Mouse (Mus musculus): ENCODE measurements around the gene Timm29. TPM values are rescaled to one million over a fixed set of nuclear protein-coding genes. Genes with fewer than 3 reads are reported as not detected.
"Not testable (repeated sequence)": the region's sequence is repeated elsewhere in the genome, so short reads cannot be mapped to it uniquely, and the experiment has no call there.

Gene Timm29
- polyA plus RNA-seq, 1 experiment from 2014 or later, result 32.7 TPM

DNA sequence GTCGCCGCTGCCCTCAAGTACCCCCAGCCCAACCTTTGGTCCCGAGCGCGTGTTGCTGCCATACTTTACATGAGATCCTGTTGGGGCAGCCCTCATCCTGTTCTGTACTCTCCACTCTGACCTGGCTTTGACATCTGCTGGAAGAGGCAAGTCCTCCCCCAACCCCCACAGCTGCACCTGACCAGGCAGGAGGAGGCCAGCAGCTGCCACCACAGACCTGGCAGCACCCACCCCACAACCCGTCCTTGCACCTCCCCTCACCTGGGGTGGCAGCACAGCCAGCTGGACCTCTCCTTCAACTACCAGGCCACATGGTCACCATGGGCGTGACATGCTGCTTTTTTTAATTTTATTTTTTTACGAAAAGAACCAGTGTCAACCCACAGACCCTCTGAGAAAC, 4.2 kb upstream of the Timm29 start:
- H3K27me3 ChIP-seq (replicated peaks; ENCODE audit: low read depth, poor library complexity, severe bottlenecking), result no peaks in the 10 kb centered on the region
- H3K27ac ChIP-seq (replicated peaks), result no peak overlapping the region
- 93% methylated on average over 8 of the region's 8 CpGs for WGBS
- peaks cover 81% of the 10 kb centered on the region for H3K36me3 ChIP-seq (replicated peaks)
- peaks cover 18% of the 10 kb centered on the region for H3K4me1 ChIP-seq
- H3K9me3 ChIP-seq, result no peaks in the 10 kb centered on the region
- DNase-seq (ENCODE audit: low spot score), result no peak
- no peak overlapping the region for H3K4me3 ChIP-seq

DNA sequence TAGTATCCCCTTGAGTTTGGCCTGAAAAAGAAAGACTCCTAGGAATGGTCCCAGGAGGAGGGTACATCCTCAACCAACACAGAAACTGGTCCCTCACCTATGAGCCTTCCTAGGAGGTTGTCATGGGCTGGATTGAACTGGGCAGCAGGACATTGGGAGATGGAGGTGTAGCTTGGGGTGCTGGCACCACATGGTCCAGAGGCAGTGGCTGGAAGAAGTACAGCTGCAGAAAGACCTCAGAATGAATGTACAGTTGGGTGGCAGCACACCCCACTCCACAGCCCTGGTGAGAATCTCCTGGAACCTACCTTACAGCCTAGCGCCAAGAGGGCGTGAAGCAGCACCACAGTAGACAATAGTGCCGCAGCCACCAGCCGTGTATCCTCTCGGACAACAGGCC, 3.0 kb upstream of the Timm29 start:
- Histone ChIP-seq H3K27me3 (replicated peaks; ENCODE audit: low read depth, poor library complexity, severe bottlenecking) (no peaks in the 10 kb centered on the region), H3K27ac (replicated peaks) (no peak overlapping the region), H3K9me3 (no peaks in the 10 kb centered on the region), H3K36me3 (replicated peaks) (peaks cover 69% of the 10 kb centered on the region), H3K4me1 (peaks cover 29% of the 10 kb centered on the region), H3K4me3 (0 out of 2 replicates have a peak overlapping the region, but pooled peaks have one; percentile 11)
- no peak for DNase-seq (ENCODE audit: low spot score)
- WGBS, result 92% methylated on average over 5 of the region's 5 CpGs

DNA sequence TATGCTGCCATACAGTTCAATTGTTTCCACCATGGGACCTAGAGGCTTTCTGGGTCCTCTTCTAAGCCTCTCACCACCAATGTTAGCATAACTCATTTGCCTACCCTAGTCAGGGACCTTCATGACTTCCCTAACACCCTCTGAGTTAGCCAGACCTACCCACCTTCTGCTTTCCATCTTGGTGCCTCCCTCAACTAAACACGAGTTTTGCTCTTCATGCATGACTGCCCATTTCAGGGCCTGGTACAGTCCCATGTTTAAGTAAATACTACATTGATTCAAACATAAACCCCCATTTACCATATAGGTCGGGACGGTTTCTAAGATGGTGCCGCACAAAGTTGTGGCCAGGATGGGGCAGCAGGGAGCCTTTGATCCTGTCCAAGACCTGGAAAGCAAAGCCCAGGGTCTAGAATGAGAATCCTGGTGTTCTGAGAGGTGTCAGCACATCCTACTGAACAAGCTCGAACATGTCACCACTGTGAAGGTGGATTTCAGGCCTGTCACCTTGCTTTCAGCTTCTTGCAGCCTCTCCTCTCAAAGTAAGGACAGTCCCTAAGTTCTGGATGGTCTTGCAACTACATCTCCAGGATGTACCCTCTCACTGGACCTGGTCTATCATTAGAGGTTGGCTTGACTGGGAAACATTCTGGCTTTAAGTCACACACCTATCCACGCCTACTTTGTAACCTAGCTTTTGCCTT, 1.2 kb upstream of the Timm29 start:
- no peaks in the 10 kb centered on the region for H3K27me3 ChIP-seq (replicated peaks; ENCODE audit: low read depth, poor library complexity, severe bottlenecking)
- no peaks in the 10 kb centered on the region for H3K9me3 ChIP-seq
- no peak for DNase-seq (ENCODE audit: low spot score)
- 87% methylated on average over 6 of the region's 6 CpGs for WGBS
- peak overlapping the region; percentile 91 for H3K4me3 ChIP-seq
- peaks cover 69% of the 10 kb centered on the region for H3K36me3 ChIP-seq (replicated peaks)
- H3K4me1 ChIP-seq, result peaks cover 29% of the 10 kb centered on the region
- H3K27ac ChIP-seq (replicated peaks), result 0 out of 2 replicates have a peak overlapping the region, but pooled peaks have one; percentile 88

DNA sequence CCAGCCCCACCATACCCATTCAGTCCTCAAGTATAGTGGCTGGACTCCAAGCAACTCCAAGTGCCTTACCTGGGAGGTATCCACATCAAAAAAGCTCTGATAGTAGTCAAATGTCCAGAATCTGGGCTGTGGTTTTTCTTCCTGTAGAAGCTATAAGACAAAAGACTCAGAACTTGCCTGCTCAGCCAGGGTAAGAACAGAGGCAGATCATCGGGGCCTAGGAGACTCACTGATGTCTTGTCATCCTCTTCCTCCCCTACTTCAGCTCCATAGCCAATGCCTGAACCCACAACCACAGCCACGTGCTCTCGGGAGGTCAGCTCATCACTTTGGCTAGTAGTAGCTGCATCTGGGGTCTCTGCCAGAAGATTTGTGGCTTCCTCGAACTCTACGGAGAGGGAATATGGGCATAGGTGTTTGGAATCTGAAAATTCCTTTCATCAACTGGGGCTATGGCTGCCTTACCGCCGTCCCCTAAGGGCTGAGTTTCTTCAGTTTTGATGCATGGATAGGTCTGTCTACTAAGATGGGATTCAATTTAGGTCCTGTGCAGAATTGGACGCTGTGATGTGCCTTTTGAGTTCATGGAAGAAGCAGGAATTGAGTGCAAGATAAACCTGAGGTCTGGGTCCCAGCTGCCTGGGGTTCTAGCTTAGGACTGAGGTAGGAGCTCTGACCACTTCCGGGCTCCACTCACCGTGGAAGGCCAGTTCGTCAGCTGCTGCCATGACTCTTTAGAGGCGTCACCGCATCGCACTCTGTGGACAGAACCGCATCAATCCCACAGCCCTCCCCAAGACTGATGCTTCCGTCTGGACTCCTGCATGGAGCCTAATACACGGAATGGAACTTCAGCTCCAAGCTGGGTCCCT, 455 bp upstream of the Timm29 start:
- DNase-seq (ENCODE audit: low spot score), result no peak
- peak overlapping the region; percentile 91 for H3K4me3 ChIP-seq
- 21% methylated on average over 17 of the region's 17 CpGs for WGBS
- H3K9me3 ChIP-seq, result no peaks in the 10 kb centered on the region
- peak overlapping the region; percentile 88 for H3K27ac ChIP-seq (replicated peaks)
- peaks cover 29% of the 10 kb centered on the region for H3K4me1 ChIP-seq
- no peaks in the 10 kb centered on the region for H3K27me3 ChIP-seq (replicated peaks; ENCODE audit: low read depth, poor library complexity, severe bottlenecking)
- peaks cover 68% of the 10 kb centered on the region for H3K36me3 ChIP-seq (replicated peaks)

DNA sequence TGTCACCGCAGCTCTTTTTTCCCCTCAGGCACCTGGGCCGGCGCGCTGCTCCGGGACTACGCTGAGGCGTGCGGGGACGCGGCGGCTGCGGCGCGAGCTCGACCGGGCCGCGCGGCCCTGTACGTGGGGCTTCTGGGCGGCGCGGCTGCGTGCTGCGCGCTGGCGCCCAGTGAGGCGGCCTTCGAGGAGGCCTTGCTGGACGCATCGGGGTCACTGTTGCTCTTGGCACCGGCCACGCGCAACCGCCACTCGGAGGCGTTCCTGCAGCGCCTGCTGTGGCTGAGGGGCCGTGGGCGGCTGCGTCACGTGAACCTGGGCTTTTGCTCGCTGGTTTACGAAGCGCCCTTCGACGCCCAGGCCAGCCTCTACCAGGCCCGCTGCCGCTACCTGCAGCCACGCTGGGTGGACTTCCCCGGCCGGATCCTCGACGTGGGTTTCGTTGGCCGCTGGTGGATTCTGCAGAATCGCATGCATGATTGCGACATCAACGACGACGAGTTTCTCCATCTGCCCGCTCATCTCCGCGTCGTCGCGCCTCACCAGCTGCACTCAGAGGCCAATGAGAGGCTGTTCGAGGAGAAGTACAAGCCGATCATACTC, 700 bp downstream of the Timm29 start:
- WGBS, result 2% methylated on average over 69 of the region's 69 CpGs

DNA sequence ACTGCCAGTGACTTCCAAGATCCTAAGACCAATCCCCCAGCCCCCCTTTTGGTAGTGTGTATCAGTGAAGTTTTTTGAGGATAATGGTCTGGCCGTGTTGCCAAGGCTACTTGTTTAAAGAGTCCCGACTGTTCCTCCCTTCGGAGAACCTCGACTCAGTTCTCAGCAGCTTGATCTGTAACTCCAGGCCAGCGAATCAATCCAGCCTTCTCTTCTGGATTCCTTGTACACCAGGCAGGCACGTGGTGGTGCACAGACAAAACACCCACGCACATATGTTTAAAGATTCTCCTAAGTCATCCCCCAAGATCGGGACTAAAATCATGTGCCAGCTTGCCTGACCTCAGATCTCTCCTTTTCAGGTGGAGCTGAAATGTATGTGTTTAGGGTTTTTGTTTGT, 1.8 kb downstream of the Timm29 start:
- H3K36me3 ChIP-seq (replicated peaks), result peaks cover 45% of the 10 kb centered on the region
- H3K4me1 ChIP-seq, result peaks cover 29% of the 10 kb centered on the region
- WGBS, result 91% methylated on average over 8 of the region's 8 CpGs
- H3K9me3 ChIP-seq; H3K27me3 ChIP-seq (replicated peaks; ENCODE audit: low read depth, poor library complexity, severe bottlenecking); DNase-seq (ENCODE audit: low spot score); H3K27ac ChIP-seq (replicated peaks): not testable (repeated sequence)
- peak overlapping the region; percentile 91 for H3K4me3 ChIP-seq

More for the DNA sequence above, 700 bp downstream of the Timm29 start:
- Histone ChIP-seq H3K9me3 (no peaks in the 10 kb centered on the region), H3K4me1 (peaks cover 29% of the 10 kb centered on the region), H3K4me3 (peak overlapping the region; percentile 91), H3K27me3 (replicated peaks; ENCODE audit: low read depth, poor library complexity, severe bottlenecking) (no peaks in the 10 kb centered on the region), H3K27ac (replicated peaks) (peak overlapping the region; percentile 88), H3K36me3 (replicated peaks) (peaks cover 56% of the 10 kb centered on the region)
- no peak for DNase-seq (ENCODE audit: low spot score)

DNA sequence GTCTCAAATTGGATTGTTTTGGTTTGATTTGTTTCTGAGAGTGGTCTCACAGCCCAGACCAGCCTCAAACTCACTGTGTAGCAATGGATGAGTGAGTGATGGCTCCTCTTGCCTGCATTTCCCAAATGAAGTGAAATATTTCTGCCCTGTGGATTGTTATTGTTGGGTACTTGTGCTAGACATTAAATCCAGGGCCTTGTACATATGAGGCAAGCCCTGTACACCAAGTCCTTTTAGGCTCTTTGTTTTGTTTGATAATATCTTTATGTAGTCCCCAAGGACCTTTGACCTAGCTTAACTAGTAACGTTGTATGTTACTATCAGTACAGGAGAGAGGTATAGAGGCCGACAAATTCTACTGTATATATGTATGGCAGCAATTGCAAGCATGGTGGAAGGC, 2.3 kb downstream of the Timm29 start:
- Histone ChIP-seq H3K4me1 (peaks cover 29% of the 10 kb centered on the region), H3K27ac (replicated peaks) (no peak overlapping the region), H3K36me3 (replicated peaks) (peaks cover 40% of the 10 kb centered on the region), H3K27me3 (replicated peaks; ENCODE audit: low read depth, poor library complexity, severe bottlenecking) (no peaks in the 10 kb centered on the region), H3K4me3 (no peak overlapping the region), H3K9me3 (no peaks in the 10 kb centered on the region)
- DNase-seq (ENCODE audit: low spot score), result no peak
- 86% methylated on average over 2 of the region's 2 CpGs for WGBS

DNA sequence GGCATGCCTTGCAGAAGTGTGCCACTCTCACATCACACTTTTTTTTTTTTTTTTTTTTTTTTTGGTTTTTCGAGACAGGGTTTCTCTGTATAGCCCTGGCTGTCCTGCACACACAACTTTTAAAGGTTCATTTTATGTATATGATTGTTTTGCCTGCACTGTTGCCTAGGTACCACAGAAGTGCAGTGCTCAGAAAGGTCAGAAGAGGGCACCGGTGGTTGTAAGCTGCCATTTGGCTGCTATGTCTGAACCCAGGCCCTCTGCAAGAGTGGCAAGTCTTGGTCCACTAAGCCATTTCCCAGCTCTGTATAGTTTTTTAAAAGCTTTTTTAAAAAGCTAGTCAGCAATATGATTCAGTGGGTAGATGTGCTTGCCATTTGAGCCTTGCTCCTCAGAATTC, 5.7 kb downstream of the Timm29 start:
- Histone ChIP-seq H3K27ac (replicated peaks) (no peak overlapping the region), H3K9me3 (no peaks in the 10 kb centered on the region), H3K4me3 (no peak overlapping the region), H3K27me3 (replicated peaks; ENCODE audit: low read depth, poor library complexity, severe bottlenecking) (no peaks in the 10 kb centered on the region), H3K36me3 (replicated peaks) (peaks cover 24% of the 10 kb centered on the region), H3K4me1 (peaks cover 12% of the 10 kb centered on the region)
- DNase-seq (ENCODE audit: low spot score), result no peak
- 34% methylated on average over 2 of the region's 2 CpGs for WGBS

DNA sequence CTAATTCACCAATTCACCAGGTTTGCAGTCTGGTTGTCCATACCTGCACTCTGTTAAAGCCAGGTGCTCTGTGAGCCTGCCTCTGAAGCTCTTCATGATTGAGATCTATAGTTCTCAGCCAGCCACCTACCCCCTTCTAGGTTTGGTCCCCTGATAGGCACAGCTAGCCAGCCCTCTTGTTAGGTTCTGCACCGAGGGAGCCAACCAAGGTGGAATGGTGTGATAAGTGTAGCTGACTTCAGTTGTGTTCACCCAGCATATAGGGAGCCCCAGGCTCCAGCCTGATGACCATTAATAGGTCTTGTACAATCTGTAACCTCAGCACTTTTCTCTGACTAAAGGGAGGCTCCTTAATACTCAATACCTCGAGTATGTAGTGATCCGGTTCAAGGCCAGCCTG, 7.7 kb downstream of the Timm29 start:
- H3K9me3 ChIP-seq, result no peaks in the 10 kb centered on the region
- H3K4me3 ChIP-seq, result no peak overlapping the region
- no peaks in the 10 kb centered on the region for H3K27me3 ChIP-seq (replicated peaks; ENCODE audit: low read depth, poor library complexity, severe bottlenecking)
- no peak overlapping the region for H3K27ac ChIP-seq (replicated peaks)
- peaks cover 18% of the 10 kb centered on the region for H3K36me3 ChIP-seq (replicated peaks)
- WGBS, result 80% methylated on average over 3 of the region's 3 CpGs
- H3K4me1 ChIP-seq, result no peaks in the 10 kb centered on the region; the same call in 1 of the 2 replicates
- no peak for DNase-seq (ENCODE audit: low spot score)

DNA sequence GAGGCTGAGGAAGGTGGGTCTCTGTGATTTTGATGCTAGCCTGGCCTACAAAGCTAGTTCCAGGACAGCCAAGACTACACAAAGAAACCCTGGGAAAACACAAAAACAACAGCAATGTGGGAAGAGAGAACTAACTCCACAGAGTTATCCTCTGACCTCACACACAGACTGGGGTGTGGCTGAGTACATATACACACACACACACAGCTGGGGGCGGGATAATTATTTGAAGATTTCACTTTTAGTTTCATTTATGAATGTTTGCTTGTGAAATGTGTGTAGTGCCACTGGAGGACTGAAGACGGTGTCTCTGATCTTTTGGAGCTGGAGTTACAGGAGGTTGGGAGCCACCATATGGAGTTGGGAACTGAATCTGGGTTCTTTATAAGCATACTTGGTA, 8.6 kb downstream of the Timm29 start:
- Histone ChIP-seq H3K4me3 (no peak overlapping the region), H3K27me3 (replicated peaks; ENCODE audit: low read depth, poor library complexity, severe bottlenecking) (no peaks in the 10 kb centered on the region), H3K9me3 (no peaks in the 10 kb centered on the region), H3K36me3 (replicated peaks) (peaks cover 9% of the 10 kb centered on the region), H3K4me1 (no peaks in the 10 kb centered on the region; the same call in 1 of the 2 replicates), H3K27ac (replicated peaks) (no peak overlapping the region)
- 86% methylated on average over 2 of the region's 2 CpGs for WGBS
- DNase-seq (ENCODE audit: low spot score), result no peak

DNA sequence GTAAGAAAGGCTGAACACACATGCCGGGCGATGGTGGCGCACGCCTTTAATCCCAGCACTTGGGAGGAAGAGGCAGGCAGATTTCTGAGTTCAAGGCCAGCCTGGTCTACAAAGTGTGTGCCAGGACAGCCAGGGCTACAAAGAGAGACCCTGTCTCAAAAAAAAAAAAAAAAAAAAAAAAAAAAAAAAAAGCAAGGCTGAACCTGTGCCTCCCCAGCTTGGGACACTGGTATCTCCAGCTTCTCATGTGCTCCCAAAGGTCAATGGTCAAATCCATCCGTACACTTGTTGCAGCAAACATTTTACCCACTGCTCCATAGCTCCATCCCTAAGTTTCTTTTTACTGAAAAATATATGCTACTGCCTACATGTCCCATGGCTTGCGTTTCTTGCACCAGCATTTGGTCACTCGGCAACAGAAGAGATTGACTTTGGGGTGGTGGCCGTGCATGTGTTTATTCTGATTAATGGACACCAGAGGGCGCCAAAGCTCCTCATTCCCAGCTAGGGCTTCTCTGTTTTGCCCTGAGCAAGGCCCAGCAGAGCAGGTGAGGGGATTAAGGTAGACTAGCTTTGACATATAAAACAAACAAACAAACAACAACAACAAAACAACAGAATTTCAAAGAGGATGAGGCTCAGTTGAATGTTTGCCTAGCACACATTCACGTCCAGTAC, 9.3 kb downstream of the Timm29 start:
- 50% methylated on average over 10 of the region's 10 CpGs for WGBS
- peak; percentile 77 for DNase-seq (ENCODE audit: low spot score)
- Histone ChIP-seq H3K27ac (replicated peaks) (no peak overlapping the region), H3K9me3 (no peaks in the 10 kb centered on the region), H3K4me3 (no peak overlapping the region), H3K4me1 (no peaks in the 10 kb centered on the region; the same call in 1 of the 2 replicates), H3K36me3 (replicated peaks) (peaks cover 2% of the 10 kb centered on the region; the same call in 1 of the 2 replicates), H3K27me3 (replicated peaks; ENCODE audit: low read depth, poor library complexity, severe bottlenecking) (no peaks in the 10 kb centered on the region)

DNA sequence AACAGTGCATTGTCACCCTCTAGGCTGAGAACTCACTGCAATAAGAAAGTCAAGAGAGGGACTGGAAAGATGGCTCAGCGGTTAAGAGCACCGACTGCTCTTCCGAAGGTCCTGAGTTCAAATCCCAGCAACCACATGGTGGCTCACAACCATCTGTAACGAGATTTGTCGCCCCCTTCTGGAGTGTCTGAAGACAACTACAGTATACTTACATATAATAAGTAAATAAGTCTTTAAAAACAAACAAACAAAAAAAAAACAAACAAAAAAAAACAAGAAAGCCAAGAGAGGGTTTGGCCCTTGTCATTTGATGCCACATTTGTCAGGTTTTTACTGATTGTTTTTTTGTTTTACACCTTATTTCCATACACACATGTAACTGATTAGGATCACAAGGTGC, 11.6 kb downstream of the Timm29 start:
- WGBS, result 69% methylated on average over 5 of the region's 5 CpGs
- H3K36me3 ChIP-seq (replicated peaks), result no peaks in the 10 kb centered on the region
- H3K27me3 ChIP-seq (replicated peaks; ENCODE audit: low read depth, poor library complexity, severe bottlenecking), result no peaks in the 10 kb centered on the region
- H3K9me3 ChIP-seq, result no peaks in the 10 kb centered on the region
- H3K4me1 ChIP-seq, result no peaks in the 10 kb centered on the region; the same call in 1 of the 2 replicates
- H3K4me3 ChIP-seq, result no peak overlapping the region
- no peak overlapping the region for H3K27ac ChIP-seq (replicated peaks)
- DNase-seq (ENCODE audit: low spot score), result no peak
